Mouse (Mus musculus) frontal cortex, adult (tissue): Measurements from ENCODE around the gene Il10.
A peak's percentile ranks its signal among the peaks of the same experiment; 100 is the strongest.

ENCODE experiments used
- ATAC-seq: cut with Nextera tagmentation; 2 replicates; pipeline ENCODE4 v1.9.2; 2017; ENCODE audit warnings: mild to moderate bottlenecking, moderate library complexity, mixed read lengths; ENCODE audit not compliant: low TSS enrichment

Gene Il10

DNA sequence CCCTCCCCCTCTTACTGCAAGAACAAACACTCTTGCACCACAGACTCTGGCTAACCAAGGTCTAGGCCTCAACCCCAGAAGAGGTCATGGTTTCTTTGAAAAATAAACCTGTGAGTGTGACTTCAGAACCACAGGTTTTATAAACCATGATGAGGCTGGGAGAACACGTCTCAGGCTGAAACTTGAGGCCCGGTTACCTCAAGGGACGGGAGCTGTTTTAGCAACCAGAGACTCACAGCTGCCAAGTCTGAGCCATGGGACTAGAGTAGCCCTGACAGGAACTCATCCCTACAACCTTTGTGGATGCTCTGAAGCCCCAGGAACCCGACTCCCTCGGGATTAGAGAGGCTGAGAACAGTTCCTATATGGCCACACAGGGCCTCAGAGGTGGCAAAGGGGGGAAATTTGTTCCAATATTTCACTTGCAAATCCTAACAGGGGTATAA lies 29.7 kb downstream of the Il10 start:
- no peak for ATAC-seq

DNA sequence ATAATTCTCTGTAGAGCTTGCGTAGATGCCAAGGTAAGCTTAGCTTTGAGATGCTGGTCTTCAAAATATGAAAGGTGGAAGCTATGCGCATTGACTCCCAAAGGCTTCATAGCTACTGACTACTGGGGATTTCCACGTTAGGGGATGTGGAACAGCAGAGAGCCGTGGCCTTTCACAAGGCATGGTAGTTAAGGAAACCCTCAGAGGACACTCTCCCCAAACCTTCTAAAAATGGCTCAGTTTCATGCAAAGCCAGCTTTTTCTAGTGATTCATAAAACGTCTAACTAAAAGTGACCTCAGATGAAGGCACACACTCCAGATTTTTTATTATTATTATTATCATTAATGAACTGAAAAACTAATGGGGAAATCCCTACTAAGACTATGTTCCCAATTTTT lies 30.4 kb downstream of the Il10 start:
- no peak for ATAC-seq

DNA sequence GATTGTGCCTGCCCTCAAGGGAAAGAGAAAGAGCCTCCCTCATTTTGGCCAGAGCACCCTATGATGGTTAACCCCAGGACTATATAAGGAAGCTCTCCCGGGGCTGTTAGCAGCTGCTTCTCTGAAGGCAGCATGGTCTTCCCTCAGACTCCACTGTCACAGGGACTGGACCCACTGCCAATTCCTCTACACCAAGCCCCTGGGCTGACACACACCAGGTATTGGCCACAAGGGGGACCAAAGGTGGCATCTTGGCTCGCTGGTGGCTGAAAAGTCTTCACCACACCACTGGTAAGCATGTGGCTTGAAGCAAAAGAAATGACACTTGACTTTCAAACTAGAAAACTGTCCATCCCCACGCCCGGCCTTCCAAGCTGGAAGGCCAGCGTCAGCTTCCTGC lies 31.0 kb downstream of the Il10 start:
- ATAC-seq, result no peak

DNA sequence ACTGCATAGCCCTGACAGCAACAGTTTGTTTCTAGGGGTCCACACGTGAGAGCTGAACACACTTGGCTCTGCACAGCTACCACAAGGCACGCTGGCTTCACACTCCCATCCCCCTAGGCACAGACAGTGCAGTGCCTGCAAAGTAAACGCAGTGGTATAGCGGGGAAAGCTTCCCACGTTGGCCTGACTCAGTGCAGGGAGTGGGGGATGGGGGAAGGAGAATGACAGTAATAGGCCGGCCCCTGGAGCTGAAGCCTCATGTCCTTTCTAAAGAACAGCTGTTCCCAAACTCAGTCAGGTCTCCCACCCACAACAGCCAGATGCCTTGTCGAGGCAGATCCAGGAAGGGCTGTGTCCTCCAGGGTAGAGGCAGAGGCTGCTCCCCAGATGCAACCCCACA lies 31.4 kb downstream of the Il10 start:
- ATAC-seq, result peak; percentile 59

DNA sequence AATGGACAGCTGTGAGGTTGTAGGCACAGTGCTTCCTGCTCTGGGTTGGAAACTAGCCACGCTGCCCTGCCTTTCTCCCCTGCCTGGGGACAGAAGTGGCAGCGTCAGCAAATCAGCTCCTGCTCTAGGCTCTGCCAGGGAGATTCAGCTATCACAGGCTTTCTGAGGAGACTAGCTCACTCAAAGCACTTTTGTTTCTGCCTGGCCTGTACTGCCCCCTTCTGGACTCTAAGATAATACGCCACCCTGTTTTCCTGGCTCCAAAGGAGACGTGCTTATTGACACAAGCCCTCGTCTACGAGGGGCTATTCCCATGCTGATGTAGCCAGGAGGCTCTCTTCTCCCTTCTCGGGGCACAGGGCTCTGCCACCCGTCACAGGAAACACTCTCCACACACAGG lies 33.6 kb downstream of the Il10 start:
- peak; percentile 53 for ATAC-seq

DNA sequence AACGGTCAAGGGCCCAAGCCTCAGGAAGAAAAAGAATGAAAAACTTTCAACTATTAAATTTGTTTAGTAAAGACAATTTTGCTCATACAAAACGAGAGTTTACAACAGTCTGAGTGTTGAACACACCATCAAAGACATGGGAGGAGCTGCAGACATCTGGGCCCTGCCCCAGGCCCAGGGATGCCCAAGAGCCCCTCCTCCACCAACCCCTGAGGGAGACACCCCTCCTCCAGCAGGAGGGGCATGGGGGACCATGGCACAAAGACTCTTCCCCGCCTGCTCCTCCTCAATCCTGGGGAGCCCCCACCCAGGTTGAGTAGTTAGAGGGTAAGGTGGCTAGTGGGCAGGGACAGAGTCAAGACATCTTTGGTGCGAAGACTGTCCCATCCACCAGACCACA lies 34.0 kb downstream of the Il10 start:
- ATAC-seq, result no peak

DNA sequence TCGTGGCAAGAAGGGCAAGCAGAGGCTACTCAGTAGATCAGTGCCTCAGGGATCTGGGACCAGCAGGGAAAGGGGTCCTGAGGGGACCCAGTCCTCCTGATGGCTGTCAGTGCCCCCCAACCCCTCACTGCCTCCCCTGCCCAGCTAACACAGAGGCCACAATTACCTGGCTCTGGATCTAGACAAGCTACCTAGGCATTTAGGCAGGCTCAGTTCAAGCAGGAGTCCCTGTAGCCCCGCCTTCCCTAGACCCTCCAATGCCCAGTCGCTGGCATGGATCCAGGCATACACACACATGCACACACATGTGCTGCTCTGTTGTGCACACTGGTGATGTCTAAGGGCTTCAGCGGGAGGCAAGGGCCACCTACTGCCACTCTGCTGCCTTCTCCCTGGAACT lies 34.6 kb downstream of the Il10 start:
- ATAC-seq, result no peak

DNA sequence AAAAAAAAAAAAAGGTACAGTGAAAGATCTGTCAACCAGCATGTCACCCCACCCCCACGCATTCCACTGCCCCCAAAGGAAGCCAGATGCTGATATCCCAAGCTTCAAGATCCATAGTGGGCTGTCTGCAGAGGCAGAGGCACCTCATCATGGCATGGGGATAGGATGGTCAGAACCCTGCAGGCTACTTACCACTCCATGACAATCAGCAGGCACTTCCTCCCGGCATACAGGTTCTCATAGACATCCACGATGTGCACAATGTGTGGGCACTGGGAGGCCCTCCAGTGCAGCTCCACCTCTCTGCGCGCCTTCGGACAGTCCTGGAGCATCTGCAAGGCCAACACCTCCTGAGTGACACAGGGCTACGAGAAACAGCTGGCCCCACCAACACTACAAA lies 38.8 kb downstream of the Il10 start:
- ATAC-seq, result no peak

DNA sequence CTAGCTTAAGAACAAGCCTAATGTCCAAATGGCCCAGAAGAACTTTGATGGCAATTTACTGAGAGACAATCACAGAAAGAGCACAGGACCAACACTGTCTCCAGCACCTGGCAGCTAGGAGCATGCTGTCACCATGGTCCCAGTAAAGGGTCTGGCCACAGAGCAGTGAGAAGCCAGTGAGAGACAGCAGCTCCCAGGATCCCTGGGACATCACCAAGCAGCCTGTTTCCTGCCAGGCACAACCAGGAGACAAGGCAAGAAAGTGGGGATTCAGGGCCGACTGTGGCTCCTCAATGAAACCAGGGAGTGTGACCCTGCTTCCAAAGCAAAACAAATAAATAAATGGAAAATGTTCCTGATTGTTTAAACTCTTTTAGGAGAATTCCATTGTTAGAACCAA lies 39.8 kb downstream of the Il10 start:
- no peak for ATAC-seq

DNA sequence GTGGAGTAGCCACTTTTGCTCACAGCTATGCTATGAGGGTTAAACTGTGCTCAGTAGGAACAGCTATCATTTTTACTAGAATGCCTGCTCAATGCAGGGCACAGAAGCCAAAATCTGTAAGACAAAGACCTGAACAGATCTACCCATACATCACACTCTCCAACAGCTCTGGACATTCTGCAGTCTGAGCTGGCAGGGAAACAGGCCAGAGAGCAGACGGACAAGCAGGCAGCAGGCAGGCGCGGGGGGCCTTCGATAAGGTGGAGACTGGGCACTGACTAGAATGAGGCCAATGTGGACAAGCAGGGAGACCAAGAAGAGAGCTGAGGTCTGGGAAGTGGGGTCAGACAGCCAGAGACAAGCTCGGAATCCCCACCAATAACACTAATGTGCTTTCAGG lies 40.2 kb downstream of the Il10 start:
- ATAC-seq, result no peak

DNA sequence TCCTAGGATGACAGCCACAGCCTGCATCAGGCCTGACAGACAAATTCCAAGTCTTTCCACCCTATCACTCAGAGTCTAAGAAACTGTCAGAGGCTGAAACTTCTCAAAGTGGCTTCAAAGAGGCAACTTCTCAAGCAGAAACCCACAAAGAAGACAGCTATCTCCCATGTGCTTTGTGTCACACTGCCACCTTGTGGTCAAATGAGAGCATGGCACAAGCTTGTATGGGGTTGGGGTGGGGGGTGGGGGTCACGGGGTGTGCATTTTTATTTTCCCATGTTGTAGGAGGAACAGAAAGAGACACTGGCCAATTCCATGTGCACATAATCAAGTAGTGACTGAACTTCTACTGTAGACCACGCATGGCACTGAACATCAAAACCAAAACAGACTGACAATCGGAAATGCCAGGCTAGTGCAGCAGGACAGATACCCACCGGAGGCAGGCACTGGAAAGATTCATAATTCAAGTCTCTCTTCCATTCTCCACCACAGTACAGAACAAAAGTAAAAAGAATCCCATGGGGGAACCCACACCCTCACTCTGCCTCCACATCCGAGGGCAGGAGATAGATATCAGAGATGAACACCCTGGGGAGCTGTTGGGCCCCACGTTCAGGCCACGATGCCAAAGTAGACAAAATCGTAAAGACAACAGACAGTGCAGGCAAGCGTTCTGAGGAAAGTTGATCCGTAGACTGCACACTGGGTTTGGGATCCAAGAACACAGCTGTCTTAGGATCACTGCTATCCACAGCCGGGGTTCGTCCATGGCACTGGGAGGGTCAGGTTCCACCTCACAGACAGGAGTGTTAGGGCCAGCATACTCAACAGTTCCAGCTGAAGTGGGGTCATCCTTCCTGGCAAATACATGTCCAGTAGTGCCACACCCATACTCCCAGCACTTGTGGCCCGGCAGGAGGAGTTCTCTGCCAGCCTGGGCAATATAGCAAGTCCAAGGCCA lies 40.9 kb downstream of the Il10 start:
- ATAC-seq, result no peak

DNA sequence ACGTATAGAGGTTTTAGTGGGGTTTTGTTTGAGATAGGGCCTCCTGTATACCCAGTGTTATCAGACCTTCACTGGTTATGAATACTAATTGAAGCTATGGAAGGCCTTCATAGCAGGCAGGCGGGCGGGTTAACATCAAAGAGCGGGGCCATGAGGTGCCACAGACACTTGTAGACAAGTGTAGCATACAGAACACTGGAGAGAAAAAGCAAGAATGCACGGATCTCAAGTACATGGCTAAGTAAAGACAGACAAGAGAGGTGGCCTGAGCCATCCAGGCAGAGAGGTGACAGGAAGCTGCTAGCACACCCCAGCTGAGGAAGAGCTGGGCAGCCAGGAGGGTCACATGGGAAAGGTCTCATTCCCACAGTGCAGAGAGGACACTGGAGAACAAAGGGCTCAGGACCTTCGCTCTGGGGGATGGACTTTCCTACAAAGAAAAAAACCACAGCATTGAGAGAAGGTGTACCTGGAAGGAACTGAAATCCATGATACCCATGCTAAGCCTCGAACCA lies 42.2 kb downstream of the Il10 start:
- ATAC-seq, result no peak

DNA sequence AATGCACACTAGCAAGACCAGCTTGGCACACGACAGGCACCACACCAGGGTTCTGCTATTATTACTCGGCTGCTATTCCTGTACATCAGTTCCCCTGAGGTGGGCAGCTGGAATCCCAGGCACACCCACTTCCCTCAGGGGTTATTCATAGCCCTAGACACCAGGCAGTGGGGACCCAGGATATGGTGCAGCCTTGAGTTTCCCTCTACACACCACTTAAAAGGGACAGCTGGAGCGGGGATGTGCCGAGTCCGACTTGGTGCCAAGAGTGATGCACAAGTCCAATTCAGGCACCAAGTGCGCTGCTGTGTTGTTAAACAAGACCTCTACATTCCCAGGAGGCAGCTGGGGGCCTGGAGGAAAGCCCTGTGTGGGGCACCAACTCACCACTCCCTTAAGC lies 43.2 kb downstream of the Il10 start:
- ATAC-seq, result peak; percentile 92

DNA sequence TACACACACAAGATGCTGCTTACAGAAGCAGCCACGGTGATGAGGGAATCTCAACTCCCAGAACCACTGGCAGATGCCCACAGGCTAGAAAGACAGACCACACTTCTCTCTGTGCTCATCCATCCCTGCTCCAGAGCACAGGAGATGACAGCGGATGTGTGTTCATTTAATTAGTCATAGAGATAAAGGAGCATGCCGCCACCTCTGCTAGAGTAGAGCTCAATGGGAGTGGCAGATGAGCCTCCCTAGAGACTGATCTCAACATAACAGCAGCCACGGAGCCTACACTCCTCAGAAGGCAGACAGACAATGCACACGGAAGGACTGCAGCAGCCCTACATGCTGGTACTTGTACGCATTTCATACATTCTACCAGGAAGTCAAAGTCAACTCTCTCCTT lies 44.6 kb downstream of the Il10 start:
- ATAC-seq, result no peak

DNA sequence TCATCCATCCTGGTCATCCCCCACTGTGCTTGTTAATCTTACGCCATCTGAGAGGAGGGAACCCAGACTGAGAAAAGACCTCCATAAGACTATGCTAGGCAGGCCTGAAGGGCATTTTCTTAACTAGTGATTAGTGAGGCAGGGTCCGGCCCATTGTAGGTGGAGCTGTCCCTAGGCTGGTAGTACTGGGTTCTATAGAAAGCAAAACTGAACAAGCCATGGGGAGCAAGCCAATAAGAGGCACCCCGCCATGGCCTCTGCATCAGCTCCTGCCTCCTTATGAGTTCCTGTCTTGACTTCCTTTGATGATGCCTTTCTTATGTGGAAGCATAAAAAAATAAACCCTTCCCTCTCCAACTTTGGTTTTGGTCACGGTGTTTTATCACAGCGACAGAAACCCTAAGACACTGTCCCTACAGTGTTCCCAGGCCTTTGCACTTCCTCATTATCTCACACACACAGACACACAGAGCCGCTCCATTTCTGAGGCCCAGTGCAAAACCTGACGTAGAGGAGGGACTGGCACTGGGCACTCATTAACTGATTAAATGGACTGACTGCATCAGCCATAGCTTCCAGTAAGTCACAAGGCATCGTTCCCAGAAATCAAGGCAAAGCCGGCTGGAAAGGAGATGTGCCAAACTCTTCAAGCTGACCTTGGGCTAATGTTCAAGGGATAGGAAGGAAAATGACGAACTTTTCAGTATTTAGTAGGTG lies 48.5 kb downstream of the Il10 start:
- no peak for ATAC-seq

DNA sequence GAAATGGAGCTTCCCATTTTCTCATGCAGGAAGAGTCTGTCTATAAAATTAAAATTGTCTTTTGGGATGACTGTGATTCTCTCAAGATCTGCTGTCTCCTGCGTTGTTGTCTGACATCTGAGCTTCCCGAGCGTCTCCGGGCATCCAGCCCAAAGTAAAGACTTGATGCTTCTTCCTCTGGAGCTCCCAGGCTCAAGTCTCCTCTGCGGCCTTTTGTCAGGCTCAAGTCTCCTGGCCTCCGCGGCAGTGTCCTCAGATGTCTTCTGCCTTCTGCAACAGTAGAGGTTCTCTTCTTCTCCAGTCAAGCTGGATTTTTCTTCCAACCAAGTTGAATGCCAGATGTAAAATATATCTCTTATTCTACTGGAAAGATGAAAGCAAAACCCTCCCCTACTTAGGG lies 49.4 kb downstream of the Il10 start:
- ATAC-seq, result peak; percentile 36; the same call in 1 of the 2 replicates

DNA sequence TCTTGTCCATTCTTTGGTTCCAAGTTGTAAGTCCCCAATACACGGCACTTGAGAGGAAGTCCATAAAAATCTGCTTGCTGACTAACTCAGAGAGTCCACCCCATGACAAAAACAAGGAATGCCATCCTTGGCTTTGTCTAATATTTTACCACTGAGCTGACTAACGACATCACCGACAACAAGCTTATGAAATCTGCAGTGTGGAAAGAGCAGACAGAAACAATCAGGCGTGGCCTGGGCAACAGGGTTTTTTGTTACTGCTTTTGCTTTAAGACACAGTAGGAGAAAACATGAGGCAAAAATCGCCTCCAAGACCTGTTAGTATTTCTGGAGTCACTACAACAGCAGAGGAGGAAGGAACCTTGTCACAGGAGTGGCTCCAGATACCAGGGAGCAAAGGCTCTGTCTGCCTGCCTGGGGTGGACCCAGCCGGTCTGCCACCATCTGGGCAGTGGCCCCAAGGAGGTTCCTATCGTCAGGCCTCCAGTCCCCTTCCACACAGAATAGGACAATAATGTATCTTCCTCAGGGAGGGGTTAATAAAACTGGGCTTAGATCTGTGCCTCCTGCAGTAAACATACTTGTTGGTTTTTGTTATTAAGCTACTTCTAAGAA lies 52.8 kb downstream of the Il10 start:
- ATAC-seq, result no peak

DNA sequence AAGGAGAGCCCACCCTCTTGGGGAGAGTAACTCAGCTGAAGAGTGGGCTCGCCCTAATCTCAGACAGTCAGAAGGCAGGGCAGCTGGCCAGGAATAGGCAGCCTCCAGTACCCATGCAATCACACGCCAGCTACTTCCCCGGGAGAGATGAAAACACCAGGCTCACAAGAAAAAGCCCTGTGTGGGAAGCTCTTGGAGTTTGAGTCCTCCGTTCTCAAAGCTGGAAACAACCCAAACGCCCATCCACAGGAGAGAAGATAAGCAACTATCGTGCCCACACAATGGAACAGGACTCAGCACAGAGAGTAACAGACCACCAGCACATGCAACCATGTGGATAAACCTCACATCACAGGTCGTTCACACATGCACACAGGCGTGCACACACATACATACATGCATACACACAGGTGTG lies 54.9 kb downstream of the Il10 start:
- peak; percentile 79 for ATAC-seq
